Mouse (Mus musculus) heart, adult 18-20 months (tissue): ENCODE measurements around the gene Polr3k. TPM values are rescaled to one million over a fixed set of nuclear protein-coding genes. Genes with fewer than 3 reads are reported as not detected.

Experiments
- DNase-seq, 2 experiments: peaks; one replicate each; pipeline ENCODE4 v3.0.0; 2021 to 2022; ENCODE audit warnings: mixed read lengths in 1 of 2
- long read RNA-seq, 2 experiments: library from polyadenylated mRNA; stranded (forward); transcript quantifications; one replicate each; pipeline ENCODE4 v2.0.0; 2021
- total RNA-seq, 2 experiments: library from RNA; stranded (reverse); gene quantifications; 2 replicates each; pipeline ENCODE4 v1.2.3; 2021

The Polr3k gene
- total RNA-seq: 10 to 100 TPM in 1 of 2 experiments, 1 to 10 TPM in 1; 8.3 to 11.0 TPM
- long read RNA-seq, experiment 1, transcript Polr3k-201 (3 exons, 2,948 nt): major isoform, 23 of 27 reads
- long read RNA-seq, experiment 1, partial matches to known transcripts: 3 of 27 reads
- long read RNA-seq, experiment 1, other reads (novel, unspliced or antisense): 1 of 27 reads
- long read RNA-seq, experiment 2, transcript Polr3k-201 (3 exons, 2,948 nt): major isoform, 11 of 15 reads
- long read RNA-seq, experiment 2, partial matches to known transcripts: 0 of 15 reads
- long read RNA-seq, experiment 2, other reads (novel, unspliced or antisense): 4 of 15 reads

DNA sequence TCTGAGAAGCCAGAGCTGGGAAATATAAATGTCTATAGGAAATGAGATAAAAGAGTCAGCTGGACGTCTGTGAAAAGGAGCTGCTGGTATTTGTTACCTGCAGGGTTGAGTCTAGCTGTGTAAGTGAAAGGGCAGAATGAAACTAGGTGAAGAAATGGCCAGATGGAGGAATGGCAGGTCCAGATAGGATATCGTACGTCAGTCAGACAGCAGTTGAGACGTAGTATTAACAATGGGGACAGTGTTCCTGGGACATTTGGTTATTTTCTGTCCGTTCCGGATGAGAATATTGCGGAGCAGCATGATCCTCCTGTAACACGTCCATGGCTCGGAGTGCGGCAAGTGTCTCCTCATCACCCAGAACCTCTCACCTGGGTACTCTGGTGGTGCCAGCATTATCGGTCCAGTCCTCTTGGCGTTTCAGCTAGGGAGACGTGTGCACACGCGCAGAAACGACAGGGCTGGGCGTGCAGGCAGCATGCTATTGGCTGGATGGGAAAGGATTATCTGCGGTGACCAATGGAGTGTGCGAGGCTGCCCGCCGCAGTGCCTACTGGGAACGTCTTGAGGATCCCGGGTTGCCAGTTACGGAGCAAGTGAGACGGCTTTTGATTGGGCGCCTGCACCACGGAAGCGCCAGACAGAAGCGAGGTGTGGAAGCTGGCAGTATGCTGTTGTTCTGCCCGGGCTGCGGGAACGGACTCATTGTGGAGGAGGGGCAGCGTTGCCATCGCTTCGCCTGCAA is at the start of gene Polr3k:
Gene Polr3k, plus strand, starts transcription at position 547 of the 745 bp plus-strand sequence.
- DNase-seq: peak; percentile 91 to 97

- no peak for DNase-seq
Measured at GRCm38 (mm10) chr2:181829032-181829650, 35.0 kb upstream of the Polr3k start.

- peak in 1 of 2 experiments; percentile 15 for DNase-seq
Measured at GRCm38 (mm10) chr2:181832745-181833144, 31.4 kb upstream of the Polr3k start.

- peak; percentile 96 to 98 for DNase-seq
Measured at GRCm38 (mm10) chr2:181837372-181838292, 26.5 kb upstream of the Polr3k start, which contains the start of gene Pcmtd2. Gene Pcmtd2 (plus strand): TSS chr2:181837854.

DNA sequence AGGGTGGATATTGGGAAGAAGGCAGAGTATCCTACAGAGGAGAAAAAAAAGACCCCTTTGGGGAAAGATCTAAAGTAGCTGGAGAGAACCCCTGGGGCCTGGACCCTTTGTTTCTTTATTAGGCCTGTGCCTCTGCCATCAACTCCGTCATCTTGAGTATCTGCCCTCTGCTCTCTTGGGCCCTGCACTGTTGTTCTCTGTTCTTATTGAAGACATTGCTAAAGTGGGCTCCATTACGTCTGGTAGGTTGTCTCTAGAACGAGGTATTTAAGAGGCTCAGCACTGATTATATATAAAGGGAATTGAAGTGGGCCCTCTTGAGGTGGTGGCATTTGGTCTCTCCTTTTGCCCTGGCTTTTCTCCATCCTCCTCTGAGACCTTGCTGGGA is 25.9 kb upstream of the Polr3k start:
- peak; percentile 4 to 53 for DNase-seq

GRCm38 (mm10) chr2:181845709-181846394 is 18.3 kb upstream of the Polr3k start:
- DNase-seq: no peak

DNA sequence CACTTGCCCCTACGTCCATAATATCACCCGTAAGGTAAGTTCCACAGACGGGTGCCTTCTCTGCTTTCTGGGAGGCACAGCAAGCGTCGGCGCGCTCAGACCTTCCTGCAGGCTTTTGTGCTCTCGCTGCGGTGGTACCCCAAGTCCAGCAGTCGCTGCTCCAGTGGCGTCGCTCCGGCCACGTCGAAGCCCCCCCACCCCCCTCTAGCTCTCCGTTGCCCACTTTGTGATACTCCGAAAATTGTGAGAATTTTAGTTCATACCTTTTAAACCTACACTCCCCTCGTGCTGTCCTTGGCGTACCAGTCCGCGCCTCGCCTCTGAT is 361 bp downstream of the Polr3k start:
- no peak for DNase-seq

DNA sequence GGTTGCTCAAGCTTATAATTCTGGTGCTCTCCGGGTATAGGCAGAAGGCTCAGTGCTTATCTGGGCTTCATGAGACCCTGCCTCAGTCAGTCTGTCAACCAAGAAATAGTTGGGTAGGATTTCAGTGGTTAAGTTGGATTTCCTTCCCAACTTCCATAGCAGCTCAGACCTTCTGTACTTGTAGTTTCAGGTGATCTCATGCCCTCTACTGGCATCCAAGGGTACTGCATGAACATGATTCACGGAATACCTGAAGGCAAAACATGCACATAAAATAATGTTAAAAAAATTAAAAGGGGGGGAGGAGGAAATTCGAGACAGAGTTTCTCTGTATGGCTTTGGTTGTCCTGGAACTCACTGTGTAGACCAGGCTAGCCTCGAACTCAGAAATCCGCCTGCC is 2.8 kb downstream of the Polr3k start:
- DNase-seq: peak; percentile 55 to 88

GRCm38 (mm10) chr2:181871039-181871438 is 6.9 kb downstream of the Polr3k start:
- DNase-seq: no peak

DNA sequence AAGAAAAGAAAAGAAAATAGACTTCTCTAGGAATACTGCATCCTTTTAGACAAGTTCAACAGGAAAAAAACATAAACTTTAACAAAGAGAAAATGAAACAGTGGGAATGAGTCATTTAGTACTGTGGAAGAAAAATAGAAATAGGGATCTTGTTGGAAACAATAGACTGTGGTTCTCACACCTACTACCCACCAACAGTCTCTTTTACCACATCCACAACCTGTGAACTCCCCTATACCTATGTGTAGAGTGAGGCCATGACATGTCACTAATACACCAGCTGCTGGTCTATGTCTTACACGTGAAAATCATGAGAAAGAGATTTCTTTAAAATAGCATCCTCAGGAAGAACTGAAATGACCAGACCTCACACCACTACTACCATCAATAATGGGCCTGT is 14.8 kb downstream of the Polr3k start:
- no peak for DNase-seq

DNA sequence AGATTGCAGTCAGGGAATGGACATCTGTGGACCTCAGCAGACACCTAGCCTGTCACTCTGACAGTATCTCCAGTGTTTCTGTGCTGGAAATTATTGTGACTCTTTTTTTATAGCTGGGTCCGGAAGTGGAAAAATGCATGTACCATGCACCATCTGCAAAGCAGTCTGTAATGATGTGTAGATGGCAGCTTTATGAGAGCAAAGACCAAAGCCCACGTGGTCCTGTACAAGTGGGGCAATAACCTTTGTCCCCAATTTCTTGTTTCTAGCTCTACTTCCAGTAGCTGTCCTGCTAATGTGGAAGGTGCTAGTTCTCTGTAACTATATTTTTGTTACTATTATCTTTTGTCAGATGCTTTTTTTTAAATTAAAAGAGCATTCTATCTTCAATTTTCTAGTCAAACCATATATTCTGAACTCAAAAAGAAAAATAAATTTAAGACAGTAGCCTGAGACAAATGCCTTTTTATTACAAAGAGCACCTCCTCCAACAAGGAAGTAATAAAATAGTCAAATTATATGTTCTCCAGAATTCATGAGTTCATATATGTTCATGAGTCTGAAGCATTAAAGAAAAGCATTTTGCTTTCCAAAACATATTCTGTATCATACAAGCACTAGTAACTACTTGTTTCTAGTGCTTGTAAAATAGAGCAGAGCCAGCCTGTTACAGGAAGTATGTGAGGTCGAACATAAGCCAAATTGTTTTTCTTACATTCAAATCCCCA is 19.0 kb downstream of the Polr3k start:
- no peak for DNase-seq

DNA sequence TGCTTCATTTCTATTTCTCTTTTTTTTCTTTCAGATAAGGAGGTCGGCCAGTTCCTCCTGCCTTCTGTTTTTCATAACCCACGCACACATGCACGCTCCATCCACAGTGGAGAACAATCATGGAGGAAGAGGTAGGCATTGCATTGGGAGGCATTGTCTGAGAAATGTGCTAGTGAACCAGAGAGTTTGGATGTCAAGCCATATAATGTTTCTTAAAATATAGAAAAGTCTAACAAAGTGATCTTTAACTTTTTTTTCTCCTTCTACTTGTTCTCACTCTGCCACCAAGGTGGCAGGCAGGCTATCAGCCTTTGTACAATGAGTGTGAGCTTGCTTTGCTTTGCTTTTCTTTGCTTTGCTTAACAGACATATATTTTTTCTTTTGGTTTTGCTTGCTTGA is 53.7 kb downstream of the Polr3k start:
- no peak for DNase-seq

GRCm38 (mm10) chr2:181918501-181918900 is 54.4 kb downstream of the Polr3k start:
- peak; percentile 5 to 13 for DNase-seq

Other genes starting within 250 kb of the Polr3k start
- gene Gm29797, start 207.3 kb upstream of the Polr3k start, total RNA-seq: not detected
- gene Sox18, start 192.7 kb upstream of the Polr3k start, total RNA-seq: 10 to 100 TPM; 38.7 to 49.6 TPM
- 1 to 10 TPM; 5.1 to 5.8 TPM for gene Tcea2, start 184.0 kb upstream of the Polr3k start, total RNA-seq
- 1 to 10 TPM; 7.4 to 7.7 TPM for gene Rgs19, start 170.4 kb upstream of the Polr3k start, total RNA-seq
- gene Lkaaear1, start 165.9 kb upstream of the Polr3k start, total RNA-seq: not detected
- not detected for gene Oprl1, start 149.3 kb upstream of the Polr3k start, total RNA-seq
- not detected for gene Myt1, start 101.0 kb upstream of the Polr3k start, total RNA-seq
- 10 to 100 TPM; 46.0 to 61.4 TPM for gene Pcmtd2, start 26.5 kb upstream of the Polr3k start, total RNA-seq
- gene Gm14496, start 126.8 kb downstream of the Polr3k start, total RNA-seq: not detected